Mouse (Mus musculus) ES-Bruce4 (cell line): ENCODE data around the gene Slc4a11. TPM values are rescaled to one million over a fixed set of nuclear protein-coding genes. Genes with fewer than 3 reads are reported as not detected.
A peak's percentile ranks its signal among the peaks of the same experiment; 100 is the strongest.

Experiments
- H3K27ac ChIP-seq: 2 replicates; pipeline ENCODE4 v1.5.1; 2012; ENCODE audit warnings: low read length, inconsistent platforms; ENCODE audit not compliant: insufficient read depth
- H3K27me3 ChIP-seq: 2 replicates; pipeline ENCODE4 v1.6.1; 2012; ENCODE audit warnings: mild to moderate bottlenecking, low read length, inconsistent platforms; ENCODE audit not compliant: control insufficient read depth, poor library complexity, insufficient read depth, severe bottlenecking
- H3K36me3 ChIP-seq: 2 replicates; pipeline ENCODE4 v1.6.1; 2012; ENCODE audit warnings: inconsistent platforms, mild to moderate bottlenecking, low read length, moderate library complexity; ENCODE audit not compliant: control insufficient read depth, poor library complexity, insufficient read depth, severe bottlenecking
- H3K4me1 ChIP-seq: one replicate; pipeline ENCODE4 v1.8.1; 2011; ENCODE audit warnings: low read length; ENCODE audit not compliant: control insufficient read depth, insufficient read depth
- H3K4me3 ChIP-seq: 2 replicates; pipeline ENCODE4 v1.5.1; 2011; ENCODE audit warnings: low read depth, mild to moderate bottlenecking, low read length
- H3K9ac ChIP-seq: 2 replicates; pipeline ENCODE4 v1.6.1; 2012; ENCODE audit warnings: low read depth, mild to moderate bottlenecking, inconsistent platforms; ENCODE audit not compliant: poor library complexity, severe bottlenecking
- H3K9me3 ChIP-seq: replicated peaks from 2 replicates; pipeline ENCODE4 v1.6.1; 2012; ENCODE audit warnings: mild to moderate bottlenecking, low read length, inconsistent platforms; ENCODE audit not compliant: control insufficient read depth, poor library complexity, insufficient read depth, severe bottlenecking
- CTCF ChIP-seq: IDR thresholded peaks from one replicate; pipeline ENCODE4 v1.8.1; 2011; ENCODE audit warnings: low read depth, low read length
- EP300 ChIP-seq: IDR thresholded peaks from 2 replicates; pipeline ENCODE4 v1.6.1; 2011; ENCODE audit warnings: low read depth, low read length; ENCODE audit not compliant: insufficient read depth
- POLR2A ChIP-seq: IDR thresholded peaks from one replicate; pipeline ENCODE4 v1.8.1; 2011; ENCODE audit warnings: low read length; ENCODE audit not compliant: insufficient read depth
- polyA plus RNA-seq: library from polyadenylated mRNA; stranded (reverse); fragments of >200 nt; gene quantifications from 2 replicates; pipeline ENCODE4 v1.2.4, GENCODE M21; 2011; ENCODE audit warnings: low read depth; ENCODE audit not compliant: missing spikeins, insufficient read depth, insufficient read length

The Slc4a11 gene
- polyA plus RNA-seq, 1 experiment = 27.1 TPM

GRCm38 (mm10) chr2:130634739-130635411, 62.4 kb downstream of the Slc4a11 start:
- Histone ChIP-seq H3K27ac (no peak overlapping the region), H3K27me3 (no peaks in the 10 kb centered on the region)
- TF ChIP-seq POLR2A (no peak), EP300 (no peak), CTCF (no peak)

More at GRCm38 (mm10) chr2:130634739-130635411, 62.4 kb downstream of the Slc4a11 start:
- H3K4me3 ChIP-seq = peak overlapping the region; percentile 29
- H3K36me3 ChIP-seq = no peaks in the 10 kb centered on the region
- H3K9ac ChIP-seq = peak overlapping the region; percentile 54
- no peaks in the 10 kb centered on the region for H3K9me3 ChIP-seq
- H3K4me1 ChIP-seq = peaks cover 9% of the 10 kb centered on the region

Other genes with a start within 250 kb of the Slc4a11 start
- gene Ptpra, start 247.2 kb downstream of the Slc4a11 start, polyA plus RNA-seq = 72.8 and 77.6 TPM in 2 replicates
- gene Mrps26, start 133.8 kb downstream of the Slc4a11 start, polyA plus RNA-seq = 13.3 and 17.0 TPM in 2 replicates
- gene Oxt, start 121.3 kb downstream of the Slc4a11 start, polyA plus RNA-seq = not detected in 2 replicates
- not detected in 2 replicates for gene Avp, start 115.0 kb downstream of the Slc4a11 start, polyA plus RNA-seq
- 21.5 and 22.5 TPM in 2 replicates for gene Fastkd5, start 67.5 kb downstream of the Slc4a11 start, polyA plus RNA-seq
- gene Ubox5, start 67.5 kb downstream of the Slc4a11 start, polyA plus RNA-seq = 10.4 and 11.6 TPM in 2 replicates
- gene Lzts3, start 54.7 kb downstream of the Slc4a11 start, polyA plus RNA-seq = 2.4 and 2.8 TPM in 2 replicates
- gene Ddrgk1, start 32.9 kb downstream of the Slc4a11 start, polyA plus RNA-seq = 38.9 and 39.3 TPM in 2 replicates
- 137 and 139 TPM in 2 replicates for gene Itpa, start 29.9 kb downstream of the Slc4a11 start, polyA plus RNA-seq
- 18.0 and 26.2 TPM in 2 replicates for gene 4930402H24Rik, start 208.9 kb upstream of the Slc4a11 start, polyA plus RNA-seq
- 9.8 and 11.1 TPM in 2 replicates for gene Atrn, start 209.0 kb upstream of the Slc4a11 start, polyA plus RNA-seq